In the genomic region with DNA sequence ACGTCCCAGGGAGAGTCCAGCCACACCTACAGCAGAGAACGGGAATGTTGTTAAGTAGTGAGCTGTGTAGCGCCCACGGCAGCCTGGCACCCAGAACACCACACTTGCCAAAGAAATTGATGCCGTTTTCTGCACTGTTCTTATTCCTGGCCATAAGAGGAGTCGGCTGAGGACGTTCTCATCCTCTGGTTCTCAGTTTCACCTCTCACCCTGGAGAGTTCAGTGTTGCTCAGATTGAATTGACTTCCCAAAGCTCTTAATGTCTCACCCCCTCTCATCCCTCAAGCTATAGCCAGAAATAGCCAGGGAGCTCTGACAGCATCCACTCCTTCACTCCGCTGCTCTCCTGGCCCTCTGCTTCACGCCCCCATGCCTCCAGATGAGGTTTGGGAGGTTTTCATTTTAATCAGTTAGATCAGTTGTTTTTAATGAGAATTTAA, we compare ENCODE assay signal across 27 mouse cellular contexts.
DNase-seq lines count a peak whose midpoint lies in the region; ATAC-seq and TF ChIP-seq lines count a peak whose summit lies in the region.
"Had no signal": no experiment of that assay in that cellular context is flagged by ENCODE, and none has a peak within 500 bp of the region (broad histone marks: within the 10 kb centered on the region; RNA-seq: fewer than 3 reads in every experiment).

No protein-coding gene starts in this region.

- intact Hi-C loops in left cerebral cortex, adult 2 months (cut with DNase I), result no loop called here
- intact Hi-C loops in left cerebral cortex, postnatal 4 days (cut with DNase I), result no loop called here

- ATAC-seq in heart, embryonic 13.5 days (ENCODE audit: extremely low read depth, insufficient number of reproducible peaks, low FRiP score, low TSS enrichment), result no peak
- no peak for ATAC-seq in heart, embryonic 12.5 days (ENCODE audit: insufficient number of reproducible peaks, low FRiP score)
- ATAC-seq: inflammation-experienced regulatory T-cells, adult 6 months; liver, embryonic 12.5 days; liver, postnatal 0 days had no signal

- peaks cover 36% of the 10 kb centered on the region for H3K4me1 ChIP-seq in heart, embryonic 13.5 days
- peaks cover 44% of the 10 kb centered on the region for H3K4me1 ChIP-seq in heart, embryonic 12.5 days (replicated peaks)
- H3K4me1 ChIP-seq: liver, embryonic 12.5 days had no signal

- no peaks in the 10 kb centered on the region for H3K9me3 ChIP-seq in heart, embryonic 13.5 days
- no peaks in the 10 kb centered on the region for H3K9me3 ChIP-seq in heart, embryonic 12.5 days (replicated peaks)
- H3K9me3 ChIP-seq: forebrain, embryonic 12.5 days; hindbrain, embryonic 15.5 days; liver, embryonic 12.5 days; midbrain, embryonic 12.5 days; neural tube, embryonic 13.5 days had no signal

- peak; percentile 25 to 36 for DNase-seq in left cerebral cortex, adult 2 months (ENCODE audit: extremely low spot score in 1 of 2, low spot score in 2 of 2)
- DNase-seq in left cerebral cortex, postnatal 4 days, result no peak
- DNase-seq in right cerebral cortex, postnatal 25 days, result peak; percentile 64
- DNase-seq in right cerebral cortex, postnatal 4 days, result no peak
- DNase-seq in telencephalon, adult 2 months (ENCODE audit: low read depth, low spot score), result peak; percentile 64
- no peak for DNase-seq in thymus, postnatal 14 days
- DNase-seq: adrenal gland, postnatal 25 days; B cell, adult 2 months; cerebellum, adult 18-20 months; cerebellum, postnatal 14 days; gastrocnemius, postnatal 25 days; heart, adult 18-20 months; heart, postnatal 10 days; kidney, adult 2 months; kidney, postnatal 36 days; liver, postnatal 0 days; lung, postnatal 36 days had no signal

- WGBS in heart, embryonic 13.5 days, result 51% methylated on average over 9 of the region's 9 CpGs
- 56% methylated on average over 9 of the region's 9 CpGs for WGBS in heart, embryonic 12.5 days

- H3K4me3 ChIP-seq in heart, embryonic 13.5 days, result no peak overlapping the region
- H3K4me3 ChIP-seq in heart, embryonic 12.5 days, result no peak overlapping the region
- H3K4me3 ChIP-seq in left cerebral cortex, adult 2 months, result no peak overlapping the region
- H3K4me3 ChIP-seq: erythroblast, embryonic 14.5 days; forebrain, embryonic 12.5 days; hindbrain, embryonic 15.5 days; liver, embryonic 12.5 days; midbrain, embryonic 12.5 days; neural tube, embryonic 13.5 days had no signal

- 0 out of 2 replicates have a peak overlapping the region, but pooled peaks have one; percentile 3 for H3K9ac ChIP-seq in heart, embryonic 13.5 days
- H3K9ac ChIP-seq in heart, embryonic 12.5 days, result no peak overlapping the region
- H3K9ac ChIP-seq: forebrain, embryonic 12.5 days; hindbrain, embryonic 15.5 days; liver, embryonic 12.5 days; liver, postnatal 0 days; midbrain, embryonic 12.5 days; neural tube, embryonic 13.5 days had no signal

- no peak overlapping the region for H3K4me2 ChIP-seq in heart, embryonic 13.5 days
- no peak overlapping the region for H3K4me2 ChIP-seq in heart, embryonic 12.5 days
- H3K4me2 ChIP-seq: forebrain, embryonic 12.5 days; heart, embryonic 11.5 days; hindbrain, embryonic 15.5 days; liver, embryonic 12.5 days; midbrain, embryonic 12.5 days; neural tube, embryonic 13.5 days had no signal

- H3K27ac ChIP-seq in heart, embryonic 13.5 days (replicated peaks), result no peak overlapping the region
- no peak overlapping the region for H3K27ac ChIP-seq in heart, embryonic 12.5 days (ENCODE audit: poor library complexity, severe bottlenecking)
- H3K27ac ChIP-seq in left cerebral cortex, adult 2 months, result peak overlapping the region; percentile 40
- H3K27ac ChIP-seq: hindbrain, embryonic 15.5 days; liver, embryonic 12.5 days; midbrain, embryonic 12.5 days; neural tube, embryonic 13.5 days had no signal

- no peak for TF ChIP-seq CTCF in left cerebral cortex, adult 2 months (IDR thresholded peaks at IDR 0.05)

- no peaks in the 10 kb centered on the region for H3K27me3 ChIP-seq in heart, embryonic 13.5 days (replicated peaks)
- no peaks in the 10 kb centered on the region for H3K27me3 ChIP-seq in heart, embryonic 12.5 days (replicated peaks)
- H3K27me3 ChIP-seq: forebrain, embryonic 12.5 days; hindbrain, embryonic 15.5 days; liver, embryonic 12.5 days; midbrain, embryonic 12.5 days; neural tube, embryonic 13.5 days had no signal

- no peaks in the 10 kb centered on the region for H3K36me3 ChIP-seq in heart, embryonic 13.5 days
- no peaks in the 10 kb centered on the region for H3K36me3 ChIP-seq in heart, embryonic 12.5 days
- H3K36me3 ChIP-seq: forebrain, embryonic 12.5 days; hindbrain, embryonic 15.5 days; liver, embryonic 12.5 days; midbrain, embryonic 12.5 days; neural tube, embryonic 13.5 days had no signal

Comparison
In these comparisons a context has a peak if more than half of its experiments do, and no peak if none do; other contexts are left out.
1. DNase-seq: peak in left cerebral cortex, adult 2 months (2 of 2), right cerebral cortex, postnatal 25 days (single experiment) and telencephalon, adult 2 months (single experiment); none in left cerebral cortex, postnatal 4 days (single experiment), right cerebral cortex, postnatal 4 days (single experiment) and thymus, postnatal 14 days (single experiment).